Mouse (Mus musculus) heart, adult 18-20 months (tissue): Measurements from ENCODE around the gene Chmp1a. TPM values are rescaled to one million over a fixed set of nuclear protein-coding genes. Genes with fewer than 3 reads are reported as not detected.
"Not testable (repeated sequence)": the region's sequence is repeated elsewhere in the genome, so short reads cannot be mapped to it uniquely, and the experiment has no call there.

Source experiments
- DNase-seq, 2 experiments: peaks; one replicate each; pipeline ENCODE4 v3.0.0; 2021 to 2022; ENCODE audit warnings: mixed read lengths in 1 of 2
- long read RNA-seq, 2 experiments: library from polyadenylated mRNA; stranded (forward); transcript quantifications; one replicate each; pipeline ENCODE4 v2.0.0; 2021
- total RNA-seq, 2 experiments: library from RNA; stranded (reverse); gene quantifications; 2 replicates each; pipeline ENCODE4 v1.2.3; 2021

Gene Chmp1a
- total RNA-seq = 10 to 100 TPM; 56.4 to 68.6 TPM
- long read RNA-seq, experiment 1, partial matches to known transcripts = 2 of 41 reads
- long read RNA-seq, experiment 1, other reads (novel, unspliced or antisense) = 36 of 41 reads
- long read RNA-seq, experiment 2, partial matches to known transcripts = 1 of 25 reads
- long read RNA-seq, experiment 2, other reads (novel, unspliced or antisense) = 24 of 25 reads

DNA sequence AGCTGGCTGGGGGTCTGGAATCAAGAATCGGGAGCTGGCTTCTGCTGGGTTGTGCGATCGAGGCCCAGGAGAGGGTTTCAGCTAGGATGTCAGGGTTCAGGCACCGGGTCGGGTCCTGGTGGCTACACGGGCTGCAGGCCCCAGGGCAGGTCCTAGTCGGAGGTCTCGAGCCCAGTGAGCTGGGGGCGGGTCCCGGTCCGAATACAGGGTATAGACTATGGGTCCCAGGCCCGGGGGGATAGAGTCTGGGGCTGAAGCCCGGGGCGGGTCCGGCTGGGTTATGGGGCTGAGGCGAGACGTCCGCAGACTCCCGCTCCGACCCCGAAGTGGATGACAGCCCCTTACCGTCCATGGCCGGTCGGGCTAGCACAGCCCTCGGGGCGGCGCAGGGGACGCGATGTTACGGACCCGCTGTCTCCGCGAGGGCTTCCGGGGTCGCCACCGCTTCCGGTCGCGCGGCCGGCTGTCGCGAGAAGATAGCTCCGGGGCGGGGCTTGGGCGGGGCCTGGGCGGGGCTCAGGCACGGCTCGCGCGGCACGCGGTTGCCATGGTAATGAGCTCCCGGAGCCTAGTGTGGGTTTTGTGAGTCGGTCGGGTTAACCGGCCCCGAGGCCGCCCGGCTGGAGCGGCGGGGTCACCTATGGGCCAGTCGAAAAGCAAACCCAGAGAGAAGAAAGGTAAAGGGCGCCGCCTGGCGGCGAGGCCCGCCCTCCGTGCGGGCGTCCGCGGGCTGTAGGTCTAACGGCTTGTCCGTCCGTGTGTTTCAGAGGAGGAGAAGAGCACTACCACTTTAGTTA, at the start of gene Chmp1a, which contains the start of gene Spata33:
TSS of gene Chmp1a (minus strand) at position 443 of the 797 bp plus-strand sequence.
TSS of gene Spata33 (plus strand) at position 512 of the 797 bp plus-strand sequence.
- DNase-seq = peak; percentile 91

DNA sequence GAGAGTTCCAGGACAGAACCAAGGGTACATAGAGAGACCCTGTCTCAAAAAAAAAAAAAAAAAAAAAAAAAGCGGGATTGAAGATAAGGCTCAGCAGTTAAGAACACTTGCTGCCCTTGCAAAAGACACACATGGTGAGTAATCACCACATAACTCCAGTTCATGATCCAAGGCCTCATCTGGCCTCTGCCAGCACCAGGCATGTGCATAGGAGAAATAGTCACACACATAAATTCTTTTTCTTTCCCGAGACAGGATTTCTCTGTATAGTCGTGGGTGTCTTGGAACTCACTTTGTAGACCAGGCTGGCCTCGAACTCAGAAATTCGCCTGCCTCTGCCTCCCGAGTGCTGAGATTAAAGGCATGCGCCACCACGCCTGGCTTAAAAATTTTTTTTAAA, 45.0 kb upstream of the Chmp1a start:
- DNase-seq = not testable (repeated sequence)

DNA sequence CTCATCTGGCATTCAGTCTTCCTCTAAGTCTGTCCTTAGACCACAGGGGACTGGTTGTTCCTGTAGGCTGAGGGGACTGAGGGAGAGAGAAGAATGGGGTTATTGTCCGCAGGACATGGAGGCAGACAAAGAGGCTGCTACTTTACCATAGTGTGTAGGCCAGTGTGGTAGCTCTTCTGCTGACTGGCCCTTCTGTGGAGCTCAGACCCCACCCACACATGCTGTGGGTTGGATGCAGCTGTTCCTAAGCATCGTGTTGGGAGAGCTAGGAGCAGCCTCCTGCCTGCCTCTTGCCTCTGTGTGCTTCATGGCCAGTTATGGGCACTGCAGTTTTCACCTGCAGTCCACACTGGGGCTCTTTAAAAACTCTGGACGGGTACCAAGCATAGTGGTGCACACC, 44.6 kb upstream of the Chmp1a start:
- DNase-seq = no peak

DNA sequence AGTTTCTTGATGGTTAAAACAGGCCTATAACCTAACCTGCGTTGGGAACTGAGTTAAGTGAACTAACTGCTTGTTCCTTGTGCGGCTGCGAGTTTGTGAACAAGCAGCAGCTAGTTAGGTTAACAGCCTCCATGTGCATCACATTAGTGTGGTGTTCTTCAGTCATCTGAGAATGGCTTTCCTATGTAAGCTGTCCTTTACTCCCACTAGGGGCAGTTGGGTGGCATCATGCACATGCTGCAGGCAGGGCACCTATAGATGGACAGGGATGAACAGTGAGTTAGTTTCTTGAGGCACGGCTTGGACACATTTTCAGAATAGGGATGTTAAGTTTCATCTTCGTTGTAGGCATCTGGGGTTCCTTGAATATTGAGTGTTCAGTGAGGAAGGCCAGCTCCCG, 42.6 kb upstream of the Chmp1a start:
- DNase-seq = no peak

DNA sequence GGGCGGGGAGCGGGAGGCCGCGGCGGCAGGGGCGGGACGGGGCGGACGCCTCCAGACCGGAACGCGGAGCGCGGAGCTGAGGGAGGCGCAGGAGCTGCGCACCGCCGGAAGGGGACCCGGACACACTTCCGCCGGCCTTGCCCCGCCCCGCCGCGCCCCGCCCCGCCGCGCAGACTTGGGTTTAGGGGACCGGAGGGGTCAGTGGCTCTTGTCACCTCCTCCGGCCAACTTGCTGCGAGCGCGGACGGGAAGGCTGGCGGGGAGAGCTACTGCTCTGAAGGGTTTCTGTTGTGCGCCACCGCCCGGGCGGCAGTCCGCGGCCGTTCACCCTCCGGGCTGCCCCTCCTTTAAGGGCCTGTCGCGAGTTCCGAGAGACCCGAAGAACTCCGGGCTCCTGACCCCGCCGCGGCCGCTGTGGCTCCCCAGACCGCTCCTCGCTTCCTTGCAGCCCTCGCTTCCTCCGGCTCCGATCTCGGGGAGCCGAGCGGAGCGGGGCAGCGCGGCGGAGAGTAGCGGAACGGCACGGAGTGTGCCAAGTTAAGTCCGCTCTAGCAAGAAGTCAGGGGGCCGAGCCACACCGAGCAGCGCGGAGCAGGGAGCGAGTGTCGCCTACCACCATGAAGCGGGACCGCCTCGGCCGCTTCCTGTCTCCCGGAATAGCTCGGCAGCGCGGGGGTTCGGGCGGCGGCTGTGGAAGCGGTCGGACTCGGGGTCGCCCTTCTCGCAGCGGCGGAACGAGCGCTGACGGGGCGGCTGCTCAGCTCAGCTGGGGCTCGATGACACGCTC, 41.7 kb upstream of the Chmp1a start, which contains the start of the genes Zfp276 and Vps9d1:
TSS of gene Zfp276 (plus strand) at position 97 of the 787 bp plus-strand sequence.
TSS of gene Vps9d1 (minus strand) at position 250 of the 787 bp plus-strand sequence.
- DNase-seq = peak; percentile 88 to 91

DNA sequence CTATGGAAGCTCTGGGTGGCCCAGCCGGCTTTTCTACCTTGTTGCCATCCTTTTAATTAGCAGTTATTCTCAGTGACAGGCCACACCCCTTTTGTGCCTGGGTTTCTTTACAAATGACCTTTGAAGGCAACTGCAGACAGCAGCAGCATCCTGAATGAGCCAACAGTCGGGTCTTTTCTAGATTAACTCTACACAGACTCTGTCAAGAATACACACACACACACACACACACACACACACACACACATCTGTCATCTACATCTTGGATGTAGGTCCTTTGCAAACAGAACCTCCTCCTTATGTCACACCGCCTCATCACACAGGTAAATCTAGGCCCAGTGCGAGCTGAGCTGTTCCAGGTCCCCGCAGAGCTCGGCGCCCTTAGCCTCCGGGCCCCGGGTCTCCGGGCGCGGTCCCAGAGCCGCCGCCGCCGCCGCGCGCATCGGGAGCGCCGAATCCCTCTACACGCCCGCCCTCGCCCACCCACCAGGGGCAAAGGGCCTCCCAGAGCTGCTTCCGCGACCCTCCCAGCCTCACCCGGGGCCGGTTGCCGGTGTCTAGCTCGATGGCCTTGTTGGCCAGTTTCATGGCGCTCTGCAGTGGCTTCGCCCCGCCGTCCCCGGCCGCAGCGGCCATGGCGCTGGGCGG, 41.0 kb upstream of the Chmp1a start:
- DNase-seq = no peak

DNA sequence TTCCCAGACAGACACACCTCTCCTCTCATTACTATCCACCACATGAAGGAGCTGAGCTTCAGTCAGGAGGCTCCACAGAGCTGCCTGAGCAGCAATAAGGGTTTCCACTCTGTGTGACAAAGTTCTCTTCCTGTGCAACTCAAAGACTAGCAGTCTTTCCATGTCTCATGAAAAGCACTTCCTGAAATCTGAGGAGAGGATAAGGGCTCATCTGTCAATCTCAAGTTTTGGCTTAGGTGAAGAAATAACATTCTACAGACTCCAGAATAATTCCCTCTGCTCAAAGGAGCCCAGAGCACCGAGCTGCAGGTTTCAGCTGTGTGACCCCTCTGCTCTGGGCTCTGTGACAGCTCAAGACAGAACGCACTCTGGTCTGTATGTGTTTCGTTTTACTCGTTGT, 40.4 kb upstream of the Chmp1a start:
- no peak for DNase-seq

DNA sequence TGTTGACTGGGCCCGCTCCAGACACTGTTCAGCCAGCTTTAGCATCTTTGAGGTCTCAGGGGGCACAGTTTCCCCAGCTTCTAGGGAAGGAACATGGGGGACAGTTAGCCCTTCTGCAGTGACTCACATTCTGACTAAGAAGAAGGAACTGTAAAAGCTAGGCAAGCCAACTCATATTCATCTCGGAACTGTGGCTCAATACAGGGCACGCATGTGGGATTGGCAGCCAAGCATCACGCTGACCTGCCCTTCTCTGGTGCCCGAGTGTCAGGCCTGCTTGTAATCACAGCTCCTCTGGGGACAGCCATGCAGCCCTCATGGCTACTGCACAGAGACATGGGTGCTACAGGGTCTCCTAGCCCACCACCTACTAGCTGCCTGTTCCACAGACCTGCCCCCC, 38.4 kb upstream of the Chmp1a start:
- DNase-seq = no peak

DNA sequence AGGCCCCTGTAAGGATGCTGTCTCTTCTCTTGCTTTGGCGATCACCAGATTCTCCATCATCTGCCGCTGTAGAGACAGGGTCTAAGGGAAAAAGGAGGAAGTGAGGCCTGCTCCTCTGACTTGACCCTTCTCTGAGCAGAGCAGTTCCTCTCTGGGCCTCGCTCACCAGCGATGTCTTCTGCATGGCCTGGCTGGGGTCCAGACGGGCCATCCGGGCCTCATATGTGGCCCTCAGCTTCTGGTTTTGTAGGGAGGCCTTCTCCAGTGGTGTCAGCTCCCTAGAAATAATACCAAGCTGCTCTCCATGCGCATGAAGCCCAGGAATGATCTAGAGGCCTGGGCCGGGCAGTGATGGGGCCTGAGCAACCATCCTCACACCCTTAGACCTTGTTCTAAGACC, 36.0 kb upstream of the Chmp1a start:
- DNase-seq = peak; percentile 22 to 50

DNA sequence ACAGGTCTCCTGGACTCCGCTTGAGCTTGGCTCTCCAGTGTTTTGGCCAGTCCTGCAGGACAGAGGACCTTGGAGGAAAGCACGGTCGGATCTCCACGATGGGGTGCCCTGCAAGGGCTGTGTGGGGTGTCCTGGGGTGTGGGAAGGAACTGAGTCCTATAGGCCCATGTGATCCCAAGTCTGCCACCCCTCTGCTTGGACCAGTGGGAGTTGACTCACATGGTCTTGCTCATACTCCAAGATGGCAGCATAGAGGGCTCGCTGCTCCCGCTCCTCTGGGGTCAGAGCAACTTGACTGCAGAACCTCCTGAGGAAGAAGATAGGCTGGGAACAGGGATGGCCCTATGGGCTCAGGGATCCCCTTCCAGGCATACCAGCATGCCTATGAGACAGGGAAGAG, 35.2 kb upstream of the Chmp1a start:
- no peak for DNase-seq

DNA sequence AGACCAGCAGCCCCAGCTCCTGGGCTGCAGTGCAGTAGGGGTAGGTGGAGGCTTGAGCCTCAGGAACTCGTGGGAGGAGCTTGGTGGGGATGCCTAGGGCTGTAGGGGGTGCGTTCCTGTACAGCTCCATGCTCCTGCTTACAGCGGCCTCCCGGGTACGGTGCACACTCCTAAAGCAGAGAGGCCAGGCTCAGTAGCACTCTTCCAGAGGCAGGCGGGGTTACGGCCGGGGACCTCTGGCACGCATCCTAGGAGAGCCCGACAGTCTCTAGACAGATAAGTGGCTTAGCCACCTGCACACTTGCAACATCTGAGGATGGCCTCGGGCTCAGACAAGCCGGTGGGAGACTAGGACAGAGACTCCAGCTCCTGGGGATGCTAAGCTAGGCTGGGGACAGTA, 33.0 kb upstream of the Chmp1a start:
- no peak for DNase-seq

DNA sequence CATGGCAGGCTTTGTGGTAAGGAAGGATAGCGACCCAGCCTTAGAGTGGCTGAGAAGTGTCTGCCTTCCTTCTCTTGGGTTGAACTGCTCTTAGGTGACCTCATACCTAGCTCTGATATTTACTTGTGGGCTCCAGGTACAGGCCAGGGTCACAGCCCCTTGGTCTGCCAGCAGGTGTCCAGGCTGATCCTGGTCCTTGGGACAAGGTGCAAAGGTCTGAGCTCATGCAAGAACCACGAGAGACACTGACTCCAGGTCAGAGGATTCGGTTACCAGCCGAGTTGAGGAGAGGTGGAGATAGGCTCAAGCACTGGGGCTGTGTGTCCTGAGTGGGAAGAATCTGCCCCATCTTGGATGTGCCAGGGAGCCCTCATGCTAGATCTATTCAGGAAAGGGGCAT, 31.8 kb upstream of the Chmp1a start:
- DNase-seq = no peak

DNA sequence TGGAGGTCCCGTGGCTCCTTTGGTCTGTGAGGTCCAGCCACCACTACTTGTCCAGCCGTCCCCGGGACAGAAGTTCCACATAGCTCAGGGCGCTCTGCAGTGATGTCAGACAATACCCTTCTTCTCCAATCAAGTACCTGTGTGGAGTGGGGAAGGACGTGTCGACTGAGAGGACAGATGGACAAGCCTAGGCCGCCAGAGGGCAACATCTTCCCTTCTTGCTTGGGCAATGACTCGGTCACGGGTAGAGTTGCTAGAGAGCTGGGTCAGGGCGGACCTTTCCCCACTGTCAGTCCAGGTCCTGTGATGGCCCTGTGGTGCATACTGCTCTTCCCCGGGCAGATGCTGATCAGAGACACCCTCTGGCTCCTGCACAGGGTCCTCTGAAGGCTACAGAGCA, 30.5 kb upstream of the Chmp1a start:
- DNase-seq = no peak

DNA sequence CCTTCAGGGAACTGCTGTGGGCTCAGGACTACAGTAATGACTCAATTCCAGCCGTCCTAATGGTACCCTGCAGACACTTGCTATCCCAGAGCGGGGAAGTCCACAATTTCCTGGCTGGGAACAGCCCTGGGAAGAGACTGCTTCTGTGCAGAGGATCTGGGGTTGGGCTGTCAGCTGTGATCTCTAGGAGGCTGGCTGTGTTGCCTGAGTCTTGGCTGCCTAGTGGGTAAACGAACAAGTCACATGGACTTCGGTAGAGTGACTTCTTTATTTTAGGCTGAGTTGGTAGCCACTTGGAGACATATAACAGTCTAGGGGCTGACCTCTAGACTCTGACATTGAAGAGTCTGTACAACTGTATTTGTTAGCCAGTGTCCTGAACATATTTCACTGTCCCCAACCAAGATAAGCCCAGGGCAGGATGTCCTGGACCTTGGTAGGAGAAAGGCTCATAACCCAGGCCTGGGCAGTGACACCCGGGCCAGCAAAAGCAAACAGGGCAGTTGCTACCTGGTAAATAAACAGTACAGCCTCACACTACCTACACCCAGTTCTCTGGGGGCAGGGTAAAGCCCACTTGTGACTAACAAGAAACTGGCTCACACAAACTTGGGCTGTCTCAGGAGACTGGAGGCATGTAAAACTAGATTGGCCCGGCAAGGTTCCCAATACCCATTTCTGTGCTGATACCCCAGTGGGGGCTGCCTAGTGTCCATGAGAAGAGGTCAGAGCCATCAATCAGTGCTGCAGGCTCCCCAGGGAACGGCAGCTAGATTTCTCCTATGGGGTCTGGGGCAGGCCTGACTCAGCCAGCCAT, 29.8 kb upstream of the Chmp1a start:
- DNase-seq = peak; percentile 26 to 50

DNA sequence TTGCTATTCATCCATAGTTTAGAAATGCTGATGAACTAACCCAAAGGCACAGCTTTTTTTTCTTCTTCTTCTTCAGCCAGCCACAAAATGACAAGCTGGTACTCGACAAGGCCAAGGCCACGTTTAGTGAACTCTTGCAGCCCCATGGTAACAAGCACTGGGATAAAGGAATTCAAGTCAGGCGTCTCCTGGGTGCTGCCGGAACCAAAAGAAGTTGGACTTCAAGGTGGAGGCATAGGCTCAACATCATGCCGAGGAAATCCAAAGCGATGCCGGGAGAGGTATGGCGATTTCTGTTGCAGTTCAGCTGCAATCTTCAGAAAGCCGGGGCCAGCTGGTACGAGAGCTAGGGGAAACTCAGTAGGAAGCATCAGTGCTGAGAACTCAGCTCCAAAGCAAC, 26.8 kb upstream of the Chmp1a start:
- DNase-seq = no peak

DNA sequence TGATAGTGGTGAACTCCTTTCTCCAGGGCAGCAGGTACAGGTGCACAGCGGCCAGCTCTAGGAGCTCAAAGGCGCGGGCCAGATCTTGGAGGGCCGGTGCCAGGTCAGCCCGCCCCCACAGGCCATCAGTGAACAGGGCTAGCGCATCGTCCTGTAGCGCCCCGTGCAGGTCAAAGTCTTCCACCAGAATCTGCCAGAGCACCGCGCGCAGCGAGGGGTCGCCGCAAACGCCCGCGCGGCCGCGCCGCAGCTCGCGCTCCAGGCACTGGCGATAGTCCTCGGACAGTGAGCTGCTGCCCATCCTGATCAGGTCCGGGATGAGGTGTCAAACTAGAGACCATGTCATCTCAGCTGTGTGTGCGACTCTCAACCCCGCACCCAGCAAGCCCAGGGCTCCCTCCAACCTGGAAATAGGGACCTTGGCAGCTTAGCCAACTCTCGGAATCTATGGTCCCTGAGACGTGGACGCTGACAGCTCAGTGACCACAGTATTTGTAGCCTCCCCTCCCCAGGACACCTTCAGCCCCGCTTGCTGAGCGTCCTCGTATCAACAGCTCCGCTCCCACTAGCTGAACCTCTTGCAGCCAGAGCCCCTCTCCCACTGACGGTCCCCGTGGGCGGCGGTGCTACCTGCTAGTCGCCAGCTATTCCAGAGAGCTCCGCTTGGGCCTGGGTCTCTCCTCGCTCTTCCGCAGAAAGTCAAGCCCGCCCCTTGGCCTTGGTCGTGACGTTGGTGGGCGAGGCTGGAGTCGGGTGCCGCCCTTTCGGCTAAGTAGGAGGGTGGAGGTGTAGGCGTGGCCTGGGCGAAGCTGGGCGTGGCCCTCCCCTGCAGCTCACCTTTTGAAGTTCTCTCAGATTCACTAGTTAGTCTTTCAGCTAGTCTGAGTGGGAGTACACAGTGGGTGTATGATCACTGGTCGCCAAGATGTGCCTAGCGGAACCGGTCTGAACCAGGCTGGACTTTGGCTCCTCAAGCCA, 23.2 kb upstream of the Chmp1a start, which contains the start of gene Spata2l:
TSS of gene Spata2l (minus strand) at position 714 of the 978 bp plus-strand sequence.
- peak; percentile 89 to 91 for DNase-seq

DNA sequence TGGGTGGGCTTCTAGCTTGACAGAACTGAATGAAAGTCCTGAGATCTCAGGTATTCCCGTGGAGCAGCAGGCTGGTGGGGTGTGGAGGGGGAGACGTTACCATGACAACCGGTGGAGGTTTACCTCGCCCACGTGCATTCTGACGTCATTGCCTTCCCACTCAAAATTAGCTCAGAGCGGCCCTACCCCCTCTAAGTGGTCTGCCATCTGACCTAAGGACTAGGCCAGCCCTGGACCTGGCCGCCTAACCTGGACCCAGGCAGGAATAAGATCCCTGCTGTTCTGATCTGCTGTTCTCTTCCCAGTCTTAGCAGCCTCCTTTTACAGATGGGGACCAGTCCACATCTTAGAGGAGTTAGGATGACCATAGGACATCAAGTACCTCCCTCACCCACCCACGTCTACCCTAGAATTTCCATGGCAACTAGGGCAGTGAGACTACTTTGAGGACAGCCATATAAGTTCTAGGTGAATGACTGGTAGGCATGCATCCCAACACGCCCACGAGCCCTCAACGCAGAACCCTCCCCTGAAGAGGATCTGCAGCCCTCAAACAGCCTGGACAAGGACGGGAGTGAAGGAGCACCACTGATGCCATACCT, 22.5 kb upstream of the Chmp1a start:
- peak in 1 of 2 experiments; percentile 21 for DNase-seq

DNA sequence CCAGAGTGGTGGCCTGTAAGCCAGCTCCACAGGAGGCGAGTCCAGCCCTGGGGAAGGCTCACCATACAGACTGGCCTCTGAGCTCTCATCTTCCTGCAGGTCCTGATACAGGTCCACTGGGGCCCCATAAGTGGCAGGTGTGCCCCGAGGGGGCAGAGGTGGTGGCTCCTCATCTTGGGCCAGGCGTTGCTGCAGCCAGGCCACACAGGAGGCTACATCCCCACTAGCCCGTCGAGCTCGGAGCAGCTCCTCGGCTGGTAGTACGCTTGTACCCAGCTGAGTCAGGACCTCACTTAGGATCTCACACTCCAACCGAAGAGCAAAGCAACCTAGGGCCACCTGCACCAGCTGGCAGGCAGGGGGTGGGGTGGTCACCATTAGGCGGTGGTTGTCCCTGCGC, 21.2 kb upstream of the Chmp1a start:
- DNase-seq = no peak

DNA sequence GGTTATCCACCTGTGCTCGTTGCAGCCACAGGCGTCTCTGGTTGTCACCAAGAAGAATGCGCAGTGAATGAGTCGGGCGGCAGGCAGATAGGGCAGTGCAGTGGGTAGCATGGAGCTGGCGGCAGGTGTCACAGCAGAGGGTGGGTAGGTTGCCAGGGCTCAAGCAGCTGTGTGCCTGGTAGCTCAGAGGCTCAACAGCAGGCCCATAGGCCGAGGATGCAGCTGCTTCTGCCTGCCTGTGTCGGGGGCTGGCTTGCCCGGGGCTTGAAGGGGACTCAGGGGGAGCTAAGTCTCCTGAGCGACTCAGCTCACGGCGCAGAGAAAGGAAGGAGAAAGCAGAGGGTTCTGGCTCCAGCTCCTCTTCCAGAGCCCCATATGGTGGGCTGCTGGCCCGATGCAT, 20.7 kb upstream of the Chmp1a start:
- DNase-seq = no peak

DNA sequence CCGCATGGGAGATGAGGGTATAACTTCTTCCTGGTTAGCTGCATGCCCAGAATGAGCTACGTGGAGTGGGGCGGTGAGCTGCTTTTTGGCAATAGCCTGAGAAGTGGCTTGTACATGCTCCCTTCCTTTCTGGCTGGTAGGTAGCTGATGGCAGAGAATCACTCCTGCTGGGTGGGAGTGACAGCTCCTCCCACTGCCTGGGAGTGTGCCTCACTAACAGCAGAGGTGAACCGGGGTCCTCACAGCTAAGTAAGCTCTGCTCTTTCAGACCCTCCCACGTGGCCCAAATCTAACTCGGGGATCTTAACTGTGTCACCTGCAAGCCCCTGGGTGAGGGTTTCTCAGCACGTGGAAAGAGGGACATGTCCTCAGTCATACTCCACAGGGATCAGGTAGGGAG, 20.0 kb upstream of the Chmp1a start:
- DNase-seq = no peak
